Mouse (Mus musculus) heart, adult 10 weeks (tissue): ENCODE measurements around the gene Gm10160. TPM values are rescaled to one million over a fixed set of nuclear protein-coding genes. Genes with fewer than 3 reads are reported as not detected.

Source experiments
- polyA plus RNA-seq: library from polyadenylated mRNA; stranded (reverse); fragments of 350-450 nt; fragmentation: Illumina TruSeq; extraction: RNeasy Lipid Tissue Mini Kit (QIAGEN cat#74804); gene quantifications from one replicate; pipeline ENCODE4 v1.2.3, GENCODE M21; 2014; ENCODE audit warnings: low read depth, low replicate concordance

Gm10160 gene
- polyA plus RNA-seq = not detected

GRCm38 (mm10) chr7:81855694-81856093 is at the start of gene Gm10160:
TSS of gene Gm10160 (minus strand) at chr7:81855794.

GRCm38 (mm10) chr7:81858968-81859721 is 3.6 kb upstream of the Gm10160 start, which contains the start of gene Tm6sf1:
TSS of gene Tm6sf1 (plus strand) at chr7:81859001.

GRCm38 (mm10) chr7:81829379-81829894 is 26.2 kb downstream of the Gm10160 start, which contains the start of gene Btbd1:
TSS of gene Btbd1 (minus strand) at chr7:81829431.

Other genes with a start within 250 kb of the Gm10160 start
- 54.0 TPM for gene Homer2, start 148.3 kb downstream of the Gm10160 start, polyA plus RNA-seq
- 47.9 TPM for gene Ramac, start 92.9 kb downstream of the Gm10160 start, polyA plus RNA-seq
- 34.3 TPM for gene 3110040N11Rik, start 66.3 kb downstream of the Gm10160 start, polyA plus RNA-seq
- gene Btbd1, start 26.4 kb downstream of the Gm10160 start, polyA plus RNA-seq = 136 TPM
- 12.3 TPM for gene Tm6sf1, start 3.2 kb upstream of the Gm10160 start, polyA plus RNA-seq
- gene Hdgfl3, start 78.7 kb upstream of the Gm10160 start, polyA plus RNA-seq = 7.1 TPM
- 1.4 TPM for gene Bnc1, start 136.5 kb upstream of the Gm10160 start, polyA plus RNA-seq